18 mouse cellular contexts compared by ENCODE assay signal in genomic region chr5:18434245-18434644, GRCm38 (mm10).
"Had no signal": no experiment of that assay in that cellular context is flagged by ENCODE, and none has a peak within 500 bp of the region (broad histone marks: within the 10 kb centered on the region; RNA-seq: fewer than 3 reads in every experiment).

No protein-coding gene starts in this region.

- ATAC-seq: liver, postnatal 0 days; lung, postnatal 0 days; midbrain, embryonic 16.5 days had no signal

- H3K4me3 ChIP-seq: lung, embryonic 15.5 days; megakaryocyte, embryonic 14.5 days; midbrain, embryonic 12.5 days; neural tube, embryonic 12.5 days; stomach, embryonic 15.5 days had no signal

- H3K9me3 ChIP-seq: lung, embryonic 15.5 days; megakaryocyte, embryonic 14.5 days; midbrain, embryonic 12.5 days; neural tube, embryonic 12.5 days; stomach, embryonic 15.5 days had no signal

- DNase-seq: liver, postnatal 0 days; lung, adult 2 months; lung, postnatal 14 days; lung, postnatal 36 days; midbrain, embryonic 14.5 days; right cerebral cortex, postnatal 14 days; thymus, adult 2 months; thymus, postnatal 25 days; thymus, postnatal 4 days had no signal

- H3K9ac ChIP-seq: liver, postnatal 0 days; lung, embryonic 15.5 days; midbrain, embryonic 12.5 days; neural tube, embryonic 12.5 days; stomach, embryonic 15.5 days had no signal

- H3K27ac ChIP-seq: lung, embryonic 15.5 days; macrophage; midbrain, embryonic 12.5 days; neural tube, embryonic 12.5 days; stomach, embryonic 15.5 days; stomach, postnatal 0 days had no signal

- H3K36me3 ChIP-seq: lung, embryonic 15.5 days; midbrain, embryonic 12.5 days; neural tube, embryonic 12.5 days; stomach, embryonic 15.5 days had no signal

- H3K4me2 ChIP-seq: lung, embryonic 15.5 days; midbrain, embryonic 12.5 days; neural tube, embryonic 12.5 days; stomach, embryonic 15.5 days had no signal

- H3K27me3 ChIP-seq: lung, embryonic 15.5 days; megakaryocyte, embryonic 14.5 days; midbrain, embryonic 12.5 days; neural tube, embryonic 12.5 days; stomach, embryonic 15.5 days had no signal

- H3K4me1 ChIP-seq: lung, embryonic 15.5 days; megakaryocyte, embryonic 14.5 days; midbrain, embryonic 12.5 days; neural tube, embryonic 12.5 days; stomach, embryonic 15.5 days had no signal
